Mouse (Mus musculus) lung, embryonic 14.5 days (tissue): ENCODE results near the gene Xbp1. TPM values are rescaled to one million over a fixed set of nuclear protein-coding genes. Genes with fewer than 3 reads are reported as not detected.
"Not testable (repeated sequence)": the region's sequence is repeated elsewhere in the genome, so short reads cannot be mapped to it uniquely, and the experiment has no call there.

Experiments
- ATAC-seq: fragments of 200-750 bp; cut with Nextera tagmentation; 2 replicates; pipeline ENCODE4 v1.8.0; 2017; ENCODE audit warnings: mild to moderate bottlenecking, moderate TSS enrichment, moderate library complexity; ENCODE audit not compliant: insufficient read depth
- DNase-seq: peaks from one replicate; pipeline ENCODE4 v3.0.0-alpha.2; 2015
- H3K27ac ChIP-seq: fragments of 300-500 bp; sonication (generic); 2 replicates; pipeline ENCODE4 v1.5.1; 2014; ENCODE audit warnings: low read depth, mild to moderate bottlenecking, moderate library complexity
- H3K27me3 ChIP-seq: fragments of 300-500 bp; sonication (generic); 2 replicates; pipeline ENCODE4 v1.6.1; 2014; ENCODE audit warnings: low read length, control low read depth; ENCODE audit not compliant: insufficient read depth
- H3K36me3 ChIP-seq: fragments of 300-500 bp; sonication (generic); 2 replicates; pipeline ENCODE4 v1.6.1; 2014; ENCODE audit warnings: control low read depth; ENCODE audit not compliant: insufficient read depth
- H3K4me1 ChIP-seq: fragments of 300-500 bp; sonication (generic); 2 replicates; pipeline ENCODE4 v1.6.1; 2014; ENCODE audit warnings: antibody characterized with exemption, control low read depth; ENCODE audit not compliant: insufficient read depth
- H3K4me2 ChIP-seq: fragments of 300-500 bp; sonication (generic); 2 replicates; pipeline ENCODE4 v1.6.1; 2014; ENCODE audit warnings: mild to moderate bottlenecking
- H3K4me3 ChIP-seq: fragments of 300-500 bp; sonication (generic); 2 replicates; pipeline ENCODE4 v1.5.1; 2014; ENCODE audit warnings: low read depth, low read length
- H3K9ac ChIP-seq: fragments of 300-500 bp; sonication (generic); 2 replicates; pipeline ENCODE4 v1.6.1; 2014
- H3K9me3 ChIP-seq: fragments of 300-500 bp; sonication (generic); 2 replicates; pipeline ENCODE4 v1.6.1; 2016; ENCODE audit warnings: low read depth, low read length, control low read depth
- CTCF ChIP-seq: IDR thresholded peaks from 2 replicates; pipeline ENCODE4 v1.5.1; 2016; ENCODE audit warnings: antibody characterized with exemption, low read depth
- WGBS: fragments of 180-500 bp; shearing (Covaris S2); extraction: QIAGEN DNeasy Blood & Tissue Kit; methylation state at CpG from one replicate; pipeline ENCODE4 v1.1.7; 2014; 5-methylcytosine and 5-hydroxymethylcytosine counted together
- polyA plus RNA-seq: library from polyadenylated mRNA; unstranded; fragments of >200 nt; fragmentation: Nextera tagmentation; extraction: Ambion mirVana; gene quantifications from 2 replicates; pipeline ENCODE4 v1.2.1, GENCODE M21; 2014

Gene Xbp1
- polyA plus RNA-seq, 1 experiment from 2014 or later, result 180 TPM

- Histone ChIP-seq H3K27ac (no peak overlapping the region), H3K9me3 (no peaks in the 10 kb centered on the region), H3K4me3 (peak overlapping the region; percentile 30), H3K27me3 (no peaks in the 10 kb centered on the region), H3K4me1 (no peaks in the 10 kb centered on the region), H3K4me2 (peak overlapping the region; percentile 68), H3K9ac (peak overlapping the region; percentile 17), H3K36me3 (no peaks in the 10 kb centered on the region)
- peak; percentile 92 for TF ChIP-seq CTCF
- DNase-seq (peak; percentile 98), ATAC-seq (peak; percentile 75)
- 12% methylated on average over 15 of the region's 15 CpGs for WGBS
Measured at GRCm38 (mm10) chr11:5485193-5486011, 35.1 kb upstream of the Xbp1 start.

- not testable (repeated sequence) for H3K4me1 ChIP-seq, H3K27ac ChIP-seq, H3K9me3 ChIP-seq, H3K27me3 ChIP-seq, H3K4me2 ChIP-seq, DNase-seq, H3K36me3 ChIP-seq, H3K4me3 ChIP-seq, H3K9ac ChIP-seq, ATAC-seq
- WGBS, result 82% methylated on average over 10 of the region's 10 CpGs
Measured at GRCm38 (mm10) chr11:5489433-5489832, 31.0 kb upstream of the Xbp1 start.

- Histone ChIP-seq H3K4me2 (no peak overlapping the region), H3K27me3 (no peaks in the 10 kb centered on the region), H3K9ac (no peak overlapping the region), H3K4me3 (no peak overlapping the region), H3K27ac (no peak overlapping the region), H3K36me3 (no peaks in the 10 kb centered on the region), H3K4me1 (no peaks in the 10 kb centered on the region), H3K9me3 (no peaks in the 10 kb centered on the region)
- no peak for TF ChIP-seq CTCF
- no peak for ATAC-seq
- DNase-seq, result no peak
- 70% methylated on average over 10 of the region's 10 CpGs for WGBS
Measured at GRCm38 (mm10) chr11:5490989-5491656, 29.3 kb upstream of the Xbp1 start.

GRCm38 (mm10) chr11:5491912-5492311, 28.5 kb upstream of the Xbp1 start:
- Histone ChIP-seq H3K9me3 (no peaks in the 10 kb centered on the region), H3K4me3 (no peak overlapping the region), H3K27me3 (no peaks in the 10 kb centered on the region), H3K36me3 (no peaks in the 10 kb centered on the region), H3K27ac (no peak overlapping the region), H3K9ac (no peak overlapping the region), H3K4me2 (no peak overlapping the region), H3K4me1 (no peaks in the 10 kb centered on the region)
- no peak for TF ChIP-seq CTCF
- ATAC-seq (no peak), DNase-seq (no peak)
- WGBS, result 17% methylated on average over 7 of the region's 7 CpGs

GRCm38 (mm10) chr11:5493869-5494268, 26.6 kb upstream of the Xbp1 start:
- 29% methylated on average over 2 of the region's 2 CpGs for WGBS
- Histone ChIP-seq H3K9me3 (no peaks in the 10 kb centered on the region), H3K4me3 (no peak overlapping the region), H3K4me2 (no peak overlapping the region), H3K9ac (no peak overlapping the region), H3K36me3 (no peaks in the 10 kb centered on the region), H3K27me3 (no peaks in the 10 kb centered on the region), H3K4me1 (no peaks in the 10 kb centered on the region; the same call in 1 of the 2 replicates), H3K27ac (no peak overlapping the region)
- ATAC-seq, result no peak
- no peak for DNase-seq
- TF ChIP-seq CTCF, result no peak

GRCm38 (mm10) chr11:5495286-5495832, 25.1 kb upstream of the Xbp1 start:
- Histone ChIP-seq H3K36me3 (no peaks in the 10 kb centered on the region), H3K4me1 (no peaks in the 10 kb centered on the region; the same call in 1 of the 2 replicates), H3K27me3 (no peaks in the 10 kb centered on the region), H3K4me2 (no peak overlapping the region), H3K9me3 (no peaks in the 10 kb centered on the region), H3K9ac (no peak overlapping the region), H3K27ac (no peak overlapping the region), H3K4me3 (no peak overlapping the region)
- no peak for TF ChIP-seq CTCF
- WGBS, result 69% methylated on average over 12 of the region's 12 CpGs
- DNase-seq (no peak), ATAC-seq (no peak)

- Histone ChIP-seq H3K36me3 (no peaks in the 10 kb centered on the region), H3K4me1 (no peaks in the 10 kb centered on the region; the same call in 1 of the 2 replicates), H3K9me3 (no peaks in the 10 kb centered on the region), H3K4me3 (no peak overlapping the region), H3K27ac (no peak overlapping the region), H3K4me2 (no peak overlapping the region), H3K27me3 (no peaks in the 10 kb centered on the region), H3K9ac (no peak overlapping the region)
- ATAC-seq (no peak), DNase-seq (no peak)
- no peak for TF ChIP-seq CTCF
- 81% methylated on average over 5 of the region's 5 CpGs for WGBS
Measured at GRCm38 (mm10) chr11:5495906-5496305, 24.6 kb upstream of the Xbp1 start.
